Mouse (Mus musculus) spleen, adult 2 months (tissue): ENCODE measurements around the gene 1110008P14Rik. TPM values are rescaled to one million over a fixed set of nuclear protein-coding genes. Genes with fewer than 3 reads are reported as not detected.

Experiments used
- DNase-seq, 2 experiments: peaks; one replicate each; pipeline versions ENCODE4 v3.0.0 to v3.0.0-alpha.2; 2012 to 2021; ENCODE audit warnings: low spot score in 2 of 2, low read depth in 1 of 2
- H3K27ac ChIP-seq: fragments of 200-500 bp; 2 replicates; pipeline ENCODE4 v1.5.1; 2012; ENCODE audit warnings: low read length, inconsistent platforms; ENCODE audit not compliant: insufficient read depth
- H3K27me3 ChIP-seq: fragments of 200-500 bp; 2 replicates; pipeline ENCODE4 v1.6.1; 2012; ENCODE audit warnings: mild to moderate bottlenecking, moderate library complexity, low read length, inconsistent platforms; ENCODE audit not compliant: control insufficient read depth, insufficient read depth
- H3K36me3 ChIP-seq: fragments of 200-500 bp; 2 replicates; pipeline ENCODE4 v1.6.1; 2012; ENCODE audit warnings: mild to moderate bottlenecking, low read length, inconsistent platforms; ENCODE audit not compliant: control insufficient read depth, insufficient read depth
- H3K4me1 ChIP-seq: fragments of 200-500 bp; 2 replicates; pipeline ENCODE4 v1.6.1; 2011; ENCODE audit warnings: inconsistent platforms; ENCODE audit not compliant: control insufficient read depth, insufficient read depth, insufficient read length
- H3K4me3 ChIP-seq: fragments of 200-500 bp; 2 replicates; pipeline ENCODE4 v1.5.1; 2011; ENCODE audit warnings: mild to moderate bottlenecking, inconsistent platforms; ENCODE audit not compliant: insufficient read depth, insufficient read length; ENCODE audit errors: extremely low read depth
- CTCF ChIP-seq: fragments of 200-500 bp; IDR thresholded peaks from 2 replicates; pipeline ENCODE4 v1.5.1; 2011; ENCODE audit warnings: mild to moderate bottlenecking, inconsistent platforms; ENCODE audit not compliant: insufficient read depth, insufficient read length, insufficient replicate concordance; ENCODE audit errors: extremely low read depth
- POLR2A ChIP-seq: fragments of 200-500 bp; IDR thresholded peaks from 2 replicates; pipeline ENCODE4 v1.6.1; 2011; ENCODE audit warnings: low read depth, low read length, inconsistent platforms
- WGBS: fragments of 180-500 bp; shearing (Covaris S2); methylation state at CpG from one replicate; pipeline ENCODE4 v1.1.7; 2018; 5-methylcytosine and 5-hydroxymethylcytosine counted together
- polyA plus RNA-seq: library from polyadenylated mRNA; depleted of rRNA; stranded (reverse); fragments of >200 nt; gene quantifications from 2 replicates; pipeline ENCODE4 v1.2.3, GENCODE M21; 2012

The 1110008P14Rik gene
- polyA plus RNA-seq, 1 experiment, result 86.8 TPM

GRCm38 (mm10) chr2:32344598-32345321, 37.0 kb downstream of the 1110008P14Rik start:
- 80% methylated on average over 14 of the region's 14 CpGs for whole genome bisulfite sequencing
- Histone ChIP-seq H3K27me3 (no peaks in the 10 kb centered on the region), H3K4me1 (no peaks in the 10 kb centered on the region), H3K4me3 (no peak overlapping the region), H3K27ac (no peak overlapping the region), H3K36me3 (no peaks in the 10 kb centered on the region)
- TF ChIP-seq POLR2A, result no peak
- no peak for TF ChIP-seq CTCF
- no peak for DNase-seq

- 73% methylated on average over 10 of the region's 10 CpGs for WGBS
- Histone ChIP-seq H3K4me1 (no peaks in the 10 kb centered on the region), H3K36me3 (no peaks in the 10 kb centered on the region), H3K27me3 (no peaks in the 10 kb centered on the region), H3K4me3 (no peak overlapping the region), H3K27ac (no peak overlapping the region)
- no peak for DNase-seq
- no peak for TF ChIP-seq CTCF
These were observed 37.7 kb downstream of the 1110008P14Rik start for GRCm38 (mm10) chr2:32344056-32344455.

GRCm38 (mm10) chr2:32343351-32343671, 38.4 kb downstream of the 1110008P14Rik start:
- DNase-seq, result no peak
- H3K27ac ChIP-seq, result no peak overlapping the region
- TF ChIP-seq POLR2A, result no peak
- no peak for TF ChIP-seq CTCF
- 97% methylated on average over 2 of the region's 2 CpGs for WGBS
- no peaks in the 10 kb centered on the region for H3K27me3 ChIP-seq
- no peaks in the 10 kb centered on the region for H3K36me3 ChIP-seq
- H3K4me3 ChIP-seq, result no peak overlapping the region
- no peaks in the 10 kb centered on the region for H3K4me1 ChIP-seq

- H3K27me3 ChIP-seq, result no peaks in the 10 kb centered on the region
- no peak overlapping the region for H3K27ac ChIP-seq
- no peaks in the 10 kb centered on the region for H3K36me3 ChIP-seq
- WGBS, result 73% methylated on average over 6 of the region's 6 CpGs
- DNase-seq, result no peak
- H3K4me1 ChIP-seq, result no peaks in the 10 kb centered on the region
- no peak for TF ChIP-seq CTCF
- no peak for TF ChIP-seq POLR2A
- no peak overlapping the region for H3K4me3 ChIP-seq
These were observed 39.0 kb downstream of the 1110008P14Rik start for GRCm38 (mm10) chr2:32342539-32343350.

GRCm38 (mm10) chr2:32342039-32342438, 39.7 kb downstream of the 1110008P14Rik start:
- TF ChIP-seq POLR2A, result no peak
- no peak for TF ChIP-seq CTCF
- DNase-seq, result no peak
- Histone ChIP-seq H3K36me3 (no peaks in the 10 kb centered on the region), H3K27ac (no peak overlapping the region), H3K27me3 (no peaks in the 10 kb centered on the region), H3K4me3 (no peak overlapping the region), H3K4me1 (no peaks in the 10 kb centered on the region)
- 90% methylated on average over 4 of the region's 4 CpGs for WGBS

GRCm38 (mm10) chr2:32341634-32341939, 40.2 kb downstream of the 1110008P14Rik start:
- Histone ChIP-seq H3K4me1 (no peaks in the 10 kb centered on the region), H3K27ac (no peak overlapping the region), H3K4me3 (no peak overlapping the region), H3K36me3 (no peaks in the 10 kb centered on the region), H3K27me3 (no peaks in the 10 kb centered on the region)
- TF ChIP-seq CTCF (no peak), POLR2A (no peak)
- 86% methylated on average over 4 of the region's 4 CpGs for WGBS
- no peak for DNase-seq

GRCm38 (mm10) chr2:32340836-32341633, 40.7 kb downstream of the 1110008P14Rik start:
- TF ChIP-seq CTCF (no peak), POLR2A (no peak)
- no peaks in the 10 kb centered on the region for H3K36me3 ChIP-seq
- H3K27me3 ChIP-seq, result no peaks in the 10 kb centered on the region
- no peak overlapping the region for H3K4me3 ChIP-seq
- 87% methylated on average over 13 of the region's 13 CpGs for WGBS
- no peak overlapping the region for H3K27ac ChIP-seq
- no peak for DNase-seq
- no peaks in the 10 kb centered on the region for H3K4me1 ChIP-seq
